Mouse (Mus musculus): ENCODE measurements around the gene Zfpm1.

DNA sequence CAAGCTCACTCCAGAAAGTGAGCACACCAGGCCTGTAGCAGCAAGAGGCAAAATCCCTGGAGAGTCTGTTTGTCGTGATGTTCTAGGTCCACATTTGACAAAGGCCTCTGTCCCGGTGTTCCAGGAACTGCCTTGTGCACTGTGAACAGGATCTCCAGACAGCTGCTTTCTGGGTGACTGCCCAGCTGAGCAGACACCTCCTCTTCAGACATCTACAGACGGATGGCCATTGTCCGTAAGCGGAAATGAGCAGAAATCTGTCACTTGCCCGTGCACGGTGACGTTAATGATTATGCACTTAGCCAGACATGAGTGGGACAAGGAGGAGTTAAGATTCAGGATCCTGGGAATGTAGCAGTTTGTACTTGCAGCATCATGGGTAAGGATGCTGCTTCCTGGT is 72.2 kb downstream of the Zfpm1 start:
- TF ChIP-seq GATA1 (IDR thresholded peaks at IDR 0.05; ENCODE audit: borderline replicate concordance, low read length) (no peak), FLI1 (IDR thresholded peaks at IDR 0.05; ENCODE audit: low read length) (no peak)

Measured in megakaryocyte, embryonic 14.5 days (primary cell).